Mouse (Mus musculus): ENCODE measurements around the gene Nova1. TPM values are rescaled to one million over a fixed set of nuclear protein-coding genes. Genes with fewer than 3 reads are reported as not detected.

The Nova1 gene
- polyA plus RNA-seq, 1 experiment = 0.33 TPM

- Histone ChIP-seq H3K4me3 (ENCODE audit: extremely low read depth, insufficient read depth, insufficient read length) (no peak overlapping the region), H3K36me3 (ENCODE audit: control insufficient read depth, insufficient read depth, low read length) (no peaks in the 10 kb centered on the region), H3K27me3 (ENCODE audit: control insufficient read depth, insufficient read depth, low read length) (no peaks in the 10 kb centered on the region), H3K4me1 (ENCODE audit: control insufficient read depth, insufficient read depth, insufficient read length) (no peaks in the 10 kb centered on the region), H3K27ac (ENCODE audit: insufficient read depth, low read length) (no peak overlapping the region)
- DNase-seq (ENCODE audit: low read depth in 1 of 2, low spot score in 2 of 2) = no peak
- 87% methylated on average over 8 of the region's 8 CpGs for WGBS
- TF ChIP-seq CTCF (IDR thresholded peaks at IDR 0.05; ENCODE audit: extremely low read depth, insufficient read depth, insufficient read length, insufficient replicate concordance) (no peak), POLR2A (IDR thresholded peaks at IDR 0.05; ENCODE audit: low read depth, low read length) (no peak)
Observed at GRCm38 (mm10) chr12:46700202-46700601, 118.5 kb downstream of the Nova1 start.

DNA sequence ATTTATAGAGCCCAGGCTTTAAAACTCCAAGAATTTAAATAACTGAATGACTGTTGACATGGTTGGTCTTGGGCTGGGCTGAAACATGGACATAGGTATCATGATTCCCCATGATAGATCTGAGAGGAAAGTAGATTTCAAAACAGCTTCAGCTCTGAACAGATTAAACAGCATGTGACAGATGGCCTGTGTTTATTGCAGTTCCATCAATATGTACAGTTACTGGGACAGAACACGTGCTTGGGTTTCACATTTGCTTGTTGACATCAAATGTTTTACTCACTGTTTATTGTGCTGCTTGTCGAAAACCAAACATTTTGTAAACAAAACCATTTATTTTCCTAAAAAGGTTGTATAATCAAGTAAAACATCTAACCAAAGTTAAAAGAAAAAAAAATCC lies 142.4 kb downstream of the Nova1 start:
- 77% methylated on average over 2 of the region's 2 CpGs for WGBS
- no peak overlapping the region for H3K27ac ChIP-seq (ENCODE audit: insufficient read depth, low read length)
- no peak for DNase-seq (ENCODE audit: low read depth in 1 of 2, low spot score in 2 of 2)
- no peaks in the 10 kb centered on the region for H3K4me1 ChIP-seq (ENCODE audit: control insufficient read depth, insufficient read depth, insufficient read length)
- no peaks in the 10 kb centered on the region for H3K27me3 ChIP-seq (ENCODE audit: control insufficient read depth, insufficient read depth, low read length)
- TF ChIP-seq CTCF (IDR thresholded peaks at IDR 0.05; ENCODE audit: extremely low read depth, insufficient read depth, insufficient read length, insufficient replicate concordance) = no peak
- TF ChIP-seq POLR2A (IDR thresholded peaks at IDR 0.05; ENCODE audit: low read depth, low read length) = no peak
- H3K36me3 ChIP-seq (ENCODE audit: control insufficient read depth, insufficient read depth, low read length) = no peaks in the 10 kb centered on the region
- H3K4me3 ChIP-seq (ENCODE audit: extremely low read depth, insufficient read depth, insufficient read length) = no peak overlapping the region

DNA sequence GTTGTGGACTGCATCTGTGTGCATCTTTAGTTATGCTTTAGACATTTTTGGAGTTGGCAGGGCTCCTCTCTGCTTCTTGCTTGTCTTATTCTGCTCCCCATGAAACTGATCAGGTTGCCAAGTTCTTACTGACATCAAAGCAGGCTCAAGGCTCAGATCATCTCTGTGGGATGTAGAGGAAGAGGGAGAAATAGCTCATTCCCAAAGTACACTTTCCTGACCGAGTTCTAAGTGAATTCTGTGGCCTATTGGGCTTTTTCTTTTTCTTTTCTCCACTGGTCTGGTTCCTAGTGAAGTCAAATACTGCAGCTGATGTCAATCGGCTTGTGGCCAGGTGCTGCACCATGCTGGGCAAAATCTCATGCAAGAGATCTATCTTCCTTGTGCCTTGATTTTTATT lies 152.0 kb downstream of the Nova1 start:
- no peaks in the 10 kb centered on the region for H3K27me3 ChIP-seq (ENCODE audit: control insufficient read depth, insufficient read depth, low read length)
- WGBS = 60% methylated on average over 2 of the region's 2 CpGs
- TF ChIP-seq POLR2A (IDR thresholded peaks at IDR 0.05; ENCODE audit: low read depth, low read length) (no peak), CTCF (IDR thresholded peaks at IDR 0.05; ENCODE audit: extremely low read depth, insufficient read depth, insufficient read length, insufficient replicate concordance) (no peak)
- H3K4me3 ChIP-seq (ENCODE audit: extremely low read depth, insufficient read depth, insufficient read length) = no peak overlapping the region
- H3K4me1 ChIP-seq (ENCODE audit: control insufficient read depth, insufficient read depth, insufficient read length) = no peaks in the 10 kb centered on the region
- H3K27ac ChIP-seq (ENCODE audit: insufficient read depth, low read length) = no peak overlapping the region
- DNase-seq (ENCODE audit: low read depth in 1 of 2, low spot score in 2 of 2) = no peak
- no peaks in the 10 kb centered on the region for H3K36me3 ChIP-seq (ENCODE audit: control insufficient read depth, insufficient read depth, low read length)

DNA sequence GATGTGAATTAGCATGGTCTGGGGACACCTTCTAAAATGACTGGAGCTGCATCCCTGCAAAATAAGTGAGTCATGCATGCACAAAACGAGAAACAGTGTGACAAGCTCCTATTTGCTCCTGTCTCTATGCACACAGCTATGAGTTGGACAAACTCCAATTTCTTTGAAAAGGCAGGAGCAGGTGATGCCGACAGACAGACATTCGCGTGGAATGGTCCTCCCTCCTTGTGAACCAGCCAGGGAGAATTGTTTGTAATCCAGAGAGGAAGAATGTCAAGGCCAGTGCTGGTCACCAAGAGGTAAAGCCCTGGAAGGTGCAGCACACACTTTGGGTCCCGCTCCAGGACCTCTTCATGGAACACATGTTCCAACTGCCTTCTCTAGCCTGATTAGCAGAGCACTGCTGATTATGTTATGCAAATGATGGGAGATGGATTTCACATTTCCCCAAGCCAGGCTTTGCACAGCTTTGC lies 172.6 kb downstream of the Nova1 start:
- TF ChIP-seq CTCF (IDR thresholded peaks at IDR 0.05; ENCODE audit: extremely low read depth, insufficient read depth, insufficient read length, insufficient replicate concordance) = no peak
- no peak for TF ChIP-seq POLR2A (IDR thresholded peaks at IDR 0.05; ENCODE audit: low read depth, low read length)
- Histone ChIP-seq H3K36me3 (ENCODE audit: control insufficient read depth, insufficient read depth, low read length) (no peaks in the 10 kb centered on the region), H3K27ac (ENCODE audit: insufficient read depth, low read length) (no peak overlapping the region), H3K4me3 (ENCODE audit: extremely low read depth, insufficient read depth, insufficient read length) (no peak overlapping the region), H3K4me1 (ENCODE audit: control insufficient read depth, insufficient read depth, insufficient read length) (no peaks in the 10 kb centered on the region), H3K27me3 (ENCODE audit: control insufficient read depth, insufficient read depth, low read length) (no peaks in the 10 kb centered on the region)
- no peak for DNase-seq (ENCODE audit: low read depth in 1 of 2, low spot score in 2 of 2)
- 80% methylated on average over 5 of the region's 5 CpGs for WGBS

DNA sequence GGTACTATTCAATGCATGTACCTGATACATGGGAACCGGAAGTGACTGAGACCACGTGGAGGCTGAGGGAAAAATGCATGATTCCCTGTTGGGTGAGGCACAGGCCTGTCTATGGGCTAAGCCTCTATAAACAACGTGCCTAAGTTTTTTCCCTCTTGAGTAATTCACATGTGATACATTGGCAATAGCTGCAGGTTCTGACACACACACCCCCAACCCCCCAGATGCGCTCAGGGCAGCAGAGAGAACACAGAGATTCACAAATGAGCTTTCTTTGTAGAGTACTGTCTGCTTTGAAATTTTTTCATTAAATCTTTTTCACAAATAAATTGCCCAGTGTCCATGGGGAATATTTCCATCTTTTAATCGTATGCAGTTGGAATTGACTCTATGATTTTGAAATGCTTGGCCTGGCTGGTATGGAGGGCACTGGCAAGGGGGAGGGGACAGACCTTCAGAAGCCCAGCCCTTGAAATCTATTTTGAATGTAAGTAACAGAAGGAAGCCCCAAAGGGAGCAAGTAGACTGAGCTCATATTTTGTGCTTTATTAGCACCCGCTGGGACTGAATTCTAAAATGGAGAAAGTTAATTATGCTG lies 173.3 kb downstream of the Nova1 start:
- no peaks in the 10 kb centered on the region for H3K27me3 ChIP-seq (ENCODE audit: control insufficient read depth, insufficient read depth, low read length)
- no peaks in the 10 kb centered on the region for H3K4me1 ChIP-seq (ENCODE audit: control insufficient read depth, insufficient read depth, insufficient read length)
- no peak for DNase-seq (ENCODE audit: low read depth in 1 of 2, low spot score in 2 of 2)
- WGBS = 79% methylated on average over 6 of the region's 6 CpGs
- H3K36me3 ChIP-seq (ENCODE audit: control insufficient read depth, insufficient read depth, low read length) = no peaks in the 10 kb centered on the region
- no peak for TF ChIP-seq CTCF (IDR thresholded peaks at IDR 0.05; ENCODE audit: extremely low read depth, insufficient read depth, insufficient read length, insufficient replicate concordance)
- no peak for TF ChIP-seq POLR2A (IDR thresholded peaks at IDR 0.05; ENCODE audit: low read depth, low read length)
- H3K27ac ChIP-seq (ENCODE audit: insufficient read depth, low read length) = no peak overlapping the region
- H3K4me3 ChIP-seq (ENCODE audit: extremely low read depth, insufficient read depth, insufficient read length) = no peak overlapping the region
